10 mouse cellular contexts compared by ENCODE assay signal in the genomic region with DNA sequence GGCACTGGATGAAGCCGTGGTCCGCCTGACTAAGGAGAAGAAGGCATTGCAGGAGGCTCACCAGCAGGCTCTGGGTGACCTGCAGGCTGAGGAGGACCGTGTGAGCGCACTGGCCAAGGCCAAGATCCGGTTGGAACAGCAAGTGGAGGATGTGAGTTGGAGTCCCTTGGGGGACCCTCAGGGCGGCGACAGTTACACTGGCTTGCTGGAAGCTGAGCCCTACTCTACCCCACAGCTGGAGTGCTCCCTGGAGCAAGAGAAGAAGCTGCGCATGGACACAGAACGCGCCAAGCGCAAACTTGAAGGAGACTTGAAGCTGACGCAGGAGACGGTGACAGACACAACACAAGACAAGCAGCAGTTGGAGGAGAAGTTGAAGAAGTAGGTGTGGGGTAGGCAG. TPM values are rescaled to one million over a fixed set of nuclear protein-coding genes. Genes with fewer than 3 reads are reported as not detected.
DNase-seq lines count a peak whose midpoint lies in the region; ATAC-seq and TF ChIP-seq lines count a peak whose summit lies in the region.
"Had no signal": no experiment of that assay in that cellular context is flagged by ENCODE, and none has a peak within 500 bp of the region (broad histone marks: within the 10 kb centered on the region; RNA-seq: fewer than 3 reads in every experiment).

No protein-coding gene starts in this region.

- peak overlapping the region; percentile 69; the same call in 1 of the 2 replicates for H3K4me2 ChIP-seq in hindbrain, embryonic 13.5 days
- H3K4me2 ChIP-seq in hindbrain, embryonic 12.5 days (replicated peaks): no peak overlapping the region
- peak overlapping the region; percentile 68; the same call in 1 of the 2 replicates for H3K4me2 ChIP-seq in embryonic facial prominence, embryonic 13.5 days

- H3K9me3 ChIP-seq in hindbrain, embryonic 13.5 days: no peaks in the 10 kb centered on the region
- no peaks in the 10 kb centered on the region for H3K9me3 ChIP-seq in hindbrain, embryonic 12.5 days (replicated peaks)
- H3K9me3 ChIP-seq in E14TG2a.4 (ENCODE audit: low read length): no peaks in the 10 kb centered on the region
- H3K9me3 ChIP-seq in embryonic facial prominence, embryonic 13.5 days: no peaks in the 10 kb centered on the region
- H3K9me3 ChIP-seq: neural tube, embryonic 12.5 days had no signal

- H3K27ac ChIP-seq in hindbrain, embryonic 13.5 days: no peak overlapping the region
- H3K27ac ChIP-seq in hindbrain, embryonic 12.5 days: no peak overlapping the region
- no peak overlapping the region for H3K27ac ChIP-seq in embryonic facial prominence, embryonic 13.5 days
- H3K27ac ChIP-seq: liver, embryonic 14.5 days; neural tube, embryonic 12.5 days had no signal

- peaks cover 75% of the 10 kb centered on the region for H3K27me3 ChIP-seq in hindbrain, embryonic 13.5 days
- peaks cover 82% of the 10 kb centered on the region for H3K27me3 ChIP-seq in hindbrain, embryonic 12.5 days
- H3K27me3 ChIP-seq in E14TG2a.4 (ENCODE audit: insufficient read depth, low read length): peaks cover 74% of the 10 kb centered on the region
- H3K27me3 ChIP-seq in embryonic facial prominence, embryonic 13.5 days: peaks cover 84% of the 10 kb centered on the region

- 77% methylated on average over 13 of the region's 13 CpGs for WGBS in hindbrain, embryonic 13.5 days
- WGBS in hindbrain, embryonic 12.5 days: 73% methylated on average over 13 of the region's 13 CpGs
- WGBS in embryonic facial prominence, embryonic 13.5 days: 71% methylated on average over 13 of the region's 13 CpGs

- H3K9ac ChIP-seq in hindbrain, embryonic 13.5 days: no peak overlapping the region
- H3K9ac ChIP-seq in hindbrain, embryonic 12.5 days: no peak overlapping the region
- peak overlapping the region; percentile 61; the same call in 1 of the 2 replicates for H3K9ac ChIP-seq in embryonic facial prominence, embryonic 13.5 days
- H3K9ac ChIP-seq: liver, embryonic 14.5 days had no signal

- peak; percentile 30 to 42 for DNase-seq in cerebellum, postnatal 10 days
- no peak for DNase-seq in c-Kit-positive CD71-positive TER-119-positive erythroid progenitor cells, embryonic 14.5 days (ENCODE audit: low spot score)
- no peak for DNase-seq in spleen, adult 18-20 months

- peak overlapping the region; percentile 36; the same call in 1 of the 2 replicates for H3K4me3 ChIP-seq in hindbrain, embryonic 13.5 days
- no peak overlapping the region for H3K4me3 ChIP-seq in hindbrain, embryonic 12.5 days
- peak overlapping the region; percentile 77 for H3K4me3 ChIP-seq in E14TG2a.4 (replicated peaks; ENCODE audit: low read length)
- H3K4me3 ChIP-seq in embryonic facial prominence, embryonic 13.5 days: no peak overlapping the region

- TF ChIP-seq CTCF in E14TG2a.4 (conservative IDR thresholded peaks at IDR 0.05; ENCODE audit: low read length): no peak

- H3K4me1 ChIP-seq in hindbrain, embryonic 13.5 days (replicated peaks): peaks cover 33% of the 10 kb centered on the region
- H3K4me1 ChIP-seq in hindbrain, embryonic 12.5 days: peaks cover 32% of the 10 kb centered on the region
- H3K4me1 ChIP-seq in E14TG2a.4 (replicated peaks; ENCODE audit: low read depth, low read length): peaks cover 82% of the 10 kb centered on the region
- H3K4me1 ChIP-seq in embryonic facial prominence, embryonic 13.5 days: peaks cover 20% of the 10 kb centered on the region

- ATAC-seq in cerebellum, adult (ENCODE audit: insufficient number of reproducible peaks, low FRiP score, low TSS enrichment): no peak
- no peak for ATAC-seq in hindbrain, embryonic 13.5 days (ENCODE audit: low FRiP score)
- no peak for ATAC-seq in hindbrain, embryonic 12.5 days (ENCODE audit: low FRiP score)
- ATAC-seq in embryonic facial prominence, embryonic 13.5 days (ENCODE audit: insufficient number of reproducible peaks, insufficient read depth, low FRiP score, low TSS enrichment, low read depth): no peak

- H3K36me3 ChIP-seq in hindbrain, embryonic 13.5 days: peaks cover 25% of the 10 kb centered on the region
- peaks cover 23% of the 10 kb centered on the region for H3K36me3 ChIP-seq in hindbrain, embryonic 12.5 days
- H3K36me3 ChIP-seq in E14TG2a.4 (ENCODE audit: insufficient read depth, low read length): peaks cover under 1% of the 10 kb centered on the region; the same call in 1 of the 2 replicates
- H3K36me3 ChIP-seq in embryonic facial prominence, embryonic 13.5 days: peaks cover 30% of the 10 kb centered on the region

RNA-seq across cellular contexts. Expression of a gene that starts 17.5 kb away (rescaled TPM):
- polyA plus RNA-seq in hindbrain, embryonic 13.5 days (2015; fragmentation: Nextera tagmentation; extraction: Ambion mirVana): 0.82 and 0.88 TPM in 2 replicates
- polyA plus RNA-seq in hindbrain, embryonic 12.5 days (2016; fragmentation: Nextera tagmentation; extraction: Ambion mirVana): 0.61 and 1.6 TPM in 2 replicates
- polyA plus RNA-seq in embryonic facial prominence, embryonic 13.5 days (2015; fragmentation: Nextera tagmentation; extraction: Ambion mirVana): 0.28 and 0.55 TPM in 2 replicates

RNA-seq across cellular contexts. Expression of a gene that starts 35.9 kb away (rescaled TPM):
- 14.8 and 16.4 TPM in 2 replicates for polyA plus RNA-seq in hindbrain, embryonic 13.5 days (2015; fragmentation: Nextera tagmentation; extraction: Ambion mirVana)
- 17.0 and 18.3 TPM in 2 replicates for polyA plus RNA-seq in hindbrain, embryonic 12.5 days (2016; fragmentation: Nextera tagmentation; extraction: Ambion mirVana)
- 32.2 and 35.5 TPM in 2 replicates for polyA plus RNA-seq in embryonic facial prominence, embryonic 13.5 days (2015; fragmentation: Nextera tagmentation; extraction: Ambion mirVana)

Comparison
In these comparisons a context has a peak if more than half of its experiments do, and no peak if none do; other contexts are left out.
1. H3K4me3 ChIP-seq: peak in hindbrain, embryonic 13.5 days (single experiment) and E14TG2a.4 (single experiment); none in hindbrain, embryonic 12.5 days (single experiment) and embryonic facial prominence, embryonic 13.5 days (single experiment).
2. DNase-seq: peak in cerebellum, postnatal 10 days (2 of 2); none in c-Kit-positive CD71-positive TER-119-positive erythroid progenitor cells, embryonic 14.5 days (single experiment) and spleen, adult 18-20 months (0 of 2).